Mouse (Mus musculus): ENCODE data around the gene Ppard. TPM values are rescaled to one million over a fixed set of nuclear protein-coding genes. Genes with fewer than 3 reads are reported as not detected.
A peak's percentile ranks its signal among the peaks of the same experiment; 100 is the strongest.

Ppard gene
- polyA plus RNA-seq, 1 experiment from 2014 or later = 1.2 TPM

GRCm38 (mm10) chr17:28242296-28242695 is 9.8 kb downstream of the Ppard start:
- ATAC-seq (ENCODE audit: low FRiP score, low TSS enrichment) (no peak), DNase-seq (no peak)
- Histone ChIP-seq H3K27me3 (ENCODE audit: control insufficient read depth, insufficient read depth, low read length) (no peaks in the 10 kb centered on the region), H3K4me3 (replicated peaks; ENCODE audit: low read depth, low read length) (no peak overlapping the region), H3K9ac (replicated peaks; ENCODE audit: low read length) (no peak overlapping the region), H3K4me2 (ENCODE audit: low read length) (no peak overlapping the region), H3K27ac (replicated peaks; ENCODE audit: low read depth, low read length) (no peak overlapping the region), H3K36me3 (ENCODE audit: control insufficient read depth, insufficient read depth, low read length) (peaks cover 8% of the 10 kb centered on the region; the same call in 1 of the 2 replicates), H3K9me3 (ENCODE audit: control insufficient read depth, low read length) (no peaks in the 10 kb centered on the region), H3K4me1 (ENCODE audit: control insufficient read depth, insufficient read depth, low read length) (no peaks in the 10 kb centered on the region)
- WGBS = 86% methylated on average over 6 of the region's 6 CpGs

- WGBS = 82% methylated on average over 6 of the region's 6 CpGs
- ATAC-seq (ENCODE audit: low FRiP score, low TSS enrichment) (no peak), DNase-seq (no peak)
- no peaks in the 10 kb centered on the region for H3K27me3 ChIP-seq (ENCODE audit: control insufficient read depth, insufficient read depth, low read length)
- peaks cover 8% of the 10 kb centered on the region; the same call in 1 of the 2 replicates for H3K36me3 ChIP-seq (ENCODE audit: control insufficient read depth, insufficient read depth, low read length)
- H3K9ac ChIP-seq (replicated peaks; ENCODE audit: low read length) = no peak overlapping the region
- H3K9me3 ChIP-seq (ENCODE audit: control insufficient read depth, low read length) = no peaks in the 10 kb centered on the region
- no peak overlapping the region for H3K4me2 ChIP-seq (ENCODE audit: low read length)
- no peak overlapping the region for H3K4me3 ChIP-seq (replicated peaks; ENCODE audit: low read depth, low read length)
- H3K27ac ChIP-seq (replicated peaks; ENCODE audit: low read depth, low read length) = peak overlapping the region; percentile 32; the same call in 1 of the 2 replicates
- no peaks in the 10 kb centered on the region for H3K4me1 ChIP-seq (ENCODE audit: control insufficient read depth, insufficient read depth, low read length)
Measured at GRCm38 (mm10) chr17:28244214-28244613, 11.7 kb downstream of the Ppard start.

- no peaks in the 10 kb centered on the region for H3K9me3 ChIP-seq (ENCODE audit: control insufficient read depth, low read length)
- ATAC-seq (ENCODE audit: low FRiP score, low TSS enrichment) (peak; percentile 48; the same call in 1 of the 2 replicates), DNase-seq (peak; percentile 55)
- no peaks in the 10 kb centered on the region for H3K27me3 ChIP-seq (ENCODE audit: control insufficient read depth, insufficient read depth, low read length)
- H3K27ac ChIP-seq (replicated peaks; ENCODE audit: low read depth, low read length) = peak overlapping the region; percentile 32; the same call in 1 of the 2 replicates
- no peak overlapping the region for H3K9ac ChIP-seq (replicated peaks; ENCODE audit: low read length)
- no peak overlapping the region for H3K4me2 ChIP-seq (ENCODE audit: low read length)
- peaks cover 8% of the 10 kb centered on the region; the same call in 1 of the 2 replicates for H3K36me3 ChIP-seq (ENCODE audit: control insufficient read depth, insufficient read depth, low read length)
- no peak overlapping the region for H3K4me3 ChIP-seq (replicated peaks; ENCODE audit: low read depth, low read length)
- no peaks in the 10 kb centered on the region for H3K4me1 ChIP-seq (ENCODE audit: control insufficient read depth, insufficient read depth, low read length)
- 35% methylated on average over 6 of the region's 6 CpGs for WGBS
Measured at GRCm38 (mm10) chr17:28244714-28245113, 12.2 kb downstream of the Ppard start.

GRCm38 (mm10) chr17:28246640-28247039 is 14.1 kb downstream of the Ppard start:
- H3K27me3 ChIP-seq (ENCODE audit: control insufficient read depth, insufficient read depth, low read length) = no peaks in the 10 kb centered on the region
- H3K4me3 ChIP-seq (replicated peaks; ENCODE audit: low read depth, low read length) = no peak overlapping the region
- H3K27ac ChIP-seq (replicated peaks; ENCODE audit: low read depth, low read length) = no peak overlapping the region
- WGBS = 80% methylated on average over 11 of the region's 11 CpGs
- no peaks in the 10 kb centered on the region for H3K36me3 ChIP-seq (ENCODE audit: control insufficient read depth, insufficient read depth, low read length)
- no peak overlapping the region for H3K9ac ChIP-seq (replicated peaks; ENCODE audit: low read length)
- no peaks in the 10 kb centered on the region for H3K9me3 ChIP-seq (ENCODE audit: control insufficient read depth, low read length)
- H3K4me1 ChIP-seq (ENCODE audit: control insufficient read depth, insufficient read depth, low read length) = no peaks in the 10 kb centered on the region
- no peak for ATAC-seq (ENCODE audit: low FRiP score, low TSS enrichment)
- DNase-seq = no peak
- no peak overlapping the region for H3K4me2 ChIP-seq (ENCODE audit: low read length)

- ATAC-seq (ENCODE audit: low FRiP score, low TSS enrichment) = no peak
- H3K4me1 ChIP-seq (ENCODE audit: control insufficient read depth, insufficient read depth, low read length) = no peaks in the 10 kb centered on the region
- DNase-seq = no peak
- no peak overlapping the region for H3K9ac ChIP-seq (replicated peaks; ENCODE audit: low read length)
- H3K4me2 ChIP-seq (ENCODE audit: low read length) = no peak overlapping the region
- 73% methylated on average over 6 of the region's 6 CpGs for WGBS
- H3K9me3 ChIP-seq (ENCODE audit: control insufficient read depth, low read length) = no peaks in the 10 kb centered on the region
- H3K4me3 ChIP-seq (replicated peaks; ENCODE audit: low read depth, low read length) = no peak overlapping the region
- no peaks in the 10 kb centered on the region for H3K36me3 ChIP-seq (ENCODE audit: control insufficient read depth, insufficient read depth, low read length)
- H3K27me3 ChIP-seq (ENCODE audit: control insufficient read depth, insufficient read depth, low read length) = no peaks in the 10 kb centered on the region
- no peak overlapping the region for H3K27ac ChIP-seq (replicated peaks; ENCODE audit: low read depth, low read length)
Measured at GRCm38 (mm10) chr17:28247613-28248012, 15.1 kb downstream of the Ppard start.

GRCm38 (mm10) chr17:28249062-28249461 is 16.6 kb downstream of the Ppard start:
- ATAC-seq (ENCODE audit: low FRiP score, low TSS enrichment) = no peak
- Histone ChIP-seq H3K27ac (replicated peaks; ENCODE audit: low read depth, low read length) (no peak overlapping the region), H3K4me2 (ENCODE audit: low read length) (no peak overlapping the region), H3K9me3 (ENCODE audit: control insufficient read depth, low read length) (no peaks in the 10 kb centered on the region), H3K36me3 (ENCODE audit: control insufficient read depth, insufficient read depth, low read length) (no peaks in the 10 kb centered on the region), H3K9ac (replicated peaks; ENCODE audit: low read length) (no peak overlapping the region), H3K4me1 (ENCODE audit: control insufficient read depth, insufficient read depth, low read length) (no peaks in the 10 kb centered on the region), H3K27me3 (ENCODE audit: control insufficient read depth, insufficient read depth, low read length) (no peaks in the 10 kb centered on the region), H3K4me3 (replicated peaks; ENCODE audit: low read depth, low read length) (no peak overlapping the region)
- DNase-seq = no peak
- WGBS = 81% methylated on average over 12 of the region's 12 CpGs

- Histone ChIP-seq H3K27me3 (ENCODE audit: control insufficient read depth, insufficient read depth, low read length) (no peaks in the 10 kb centered on the region), H3K9ac (replicated peaks; ENCODE audit: low read length) (no peak overlapping the region), H3K36me3 (ENCODE audit: control insufficient read depth, insufficient read depth, low read length) (no peaks in the 10 kb centered on the region), H3K27ac (replicated peaks; ENCODE audit: low read depth, low read length) (no peak overlapping the region), H3K9me3 (ENCODE audit: control insufficient read depth, low read length) (no peaks in the 10 kb centered on the region), H3K4me1 (ENCODE audit: control insufficient read depth, insufficient read depth, low read length) (no peaks in the 10 kb centered on the region), H3K4me2 (ENCODE audit: low read length) (no peak overlapping the region), H3K4me3 (replicated peaks; ENCODE audit: low read depth, low read length) (no peak overlapping the region)
- 90% methylated on average over 12 of the region's 12 CpGs for WGBS
- no peak for DNase-seq
- no peak for ATAC-seq (ENCODE audit: low FRiP score, low TSS enrichment)
Measured at GRCm38 (mm10) chr17:28251579-28252280, 19.2 kb downstream of the Ppard start.

- DNase-seq = no peak
- no peak overlapping the region for H3K9ac ChIP-seq (replicated peaks; ENCODE audit: low read length)
- no peaks in the 10 kb centered on the region for H3K9me3 ChIP-seq (ENCODE audit: control insufficient read depth, low read length)
- H3K4me1 ChIP-seq (ENCODE audit: control insufficient read depth, insufficient read depth, low read length) = no peaks in the 10 kb centered on the region
- no peaks in the 10 kb centered on the region for H3K36me3 ChIP-seq (ENCODE audit: control insufficient read depth, insufficient read depth, low read length)
- H3K4me2 ChIP-seq (ENCODE audit: low read length) = no peak overlapping the region
- no peak overlapping the region for H3K27ac ChIP-seq (replicated peaks; ENCODE audit: low read depth, low read length)
- WGBS = 87% methylated on average over 5 of the region's 5 CpGs
- H3K4me3 ChIP-seq (replicated peaks; ENCODE audit: low read depth, low read length) = no peak overlapping the region
- no peak for ATAC-seq (ENCODE audit: low FRiP score, low TSS enrichment)
- no peaks in the 10 kb centered on the region for H3K27me3 ChIP-seq (ENCODE audit: control insufficient read depth, insufficient read depth, low read length)
Measured at GRCm38 (mm10) chr17:28252281-28252648, 19.8 kb downstream of the Ppard start.

GRCm38 (mm10) chr17:28253216-28253615 is 20.7 kb downstream of the Ppard start:
- DNase-seq = no peak
- H3K36me3 ChIP-seq (ENCODE audit: control insufficient read depth, insufficient read depth, low read length) = no peaks in the 10 kb centered on the region
- H3K4me3 ChIP-seq (replicated peaks; ENCODE audit: low read depth, low read length) = no peak overlapping the region
- no peak overlapping the region for H3K4me2 ChIP-seq (ENCODE audit: low read length)
- H3K27ac ChIP-seq (replicated peaks; ENCODE audit: low read depth, low read length) = no peak overlapping the region
- no peak for ATAC-seq (ENCODE audit: low FRiP score, low TSS enrichment)
- 90% methylated on average over 7 of the region's 7 CpGs for WGBS
- no peaks in the 10 kb centered on the region for H3K9me3 ChIP-seq (ENCODE audit: control insufficient read depth, low read length)
- H3K4me1 ChIP-seq (ENCODE audit: control insufficient read depth, insufficient read depth, low read length) = no peaks in the 10 kb centered on the region
- no peaks in the 10 kb centered on the region for H3K27me3 ChIP-seq (ENCODE audit: control insufficient read depth, insufficient read depth, low read length)
- H3K9ac ChIP-seq (replicated peaks; ENCODE audit: low read length) = no peak overlapping the region
